Mouse (Mus musculus) heart, embryonic 12.5 days (tissue): ENCODE measurements around the gene Rtn4rl1. TPM values are rescaled to one million over a fixed set of nuclear protein-coding genes. Genes with fewer than 3 reads are reported as not detected.
A peak's percentile ranks its signal among the peaks of the same experiment; 100 is the strongest.

ENCODE experiments used
- ATAC-seq: fragments of 200-750 bp; cut with Nextera tagmentation; 2 replicates; pipeline ENCODE4 v1.8.0; 2017; ENCODE audit warnings: moderate TSS enrichment, moderate library complexity; ENCODE audit not compliant: insufficient number of reproducible peaks, low FRiP score
- H3K27ac ChIP-seq: fragments of 300-500 bp; sonication (generic); 2 replicates; pipeline ENCODE4 v1.5.1; 2016; ENCODE audit warnings: mild to moderate bottlenecking, moderate library complexity; ENCODE audit not compliant: poor library complexity, severe bottlenecking
- H3K27me3 ChIP-seq: fragments of 300-500 bp; sonication (generic); replicated peaks from 2 replicates; pipeline ENCODE4 v1.6.1; 2016; ENCODE audit warnings: mild to moderate bottlenecking, moderate library complexity
- H3K36me3 ChIP-seq: fragments of 300-500 bp; sonication (generic); 2 replicates; pipeline ENCODE4 v1.6.1; 2016; ENCODE audit warnings: mild to moderate bottlenecking, moderate library complexity
- H3K4me1 ChIP-seq: fragments of 300-500 bp; sonication (generic); replicated peaks from 2 replicates; pipeline ENCODE4 v1.6.1; 2016; ENCODE audit warnings: mild to moderate bottlenecking
- H3K4me2 ChIP-seq: fragments of 300-500 bp; sonication (generic); 2 replicates; pipeline ENCODE4 v1.6.1; 2016; ENCODE audit warnings: mild to moderate bottlenecking, moderate library complexity
- H3K4me3 ChIP-seq: fragments of 300-500 bp; sonication (generic); 2 replicates; pipeline ENCODE4 v1.5.1; 2016; ENCODE audit warnings: mild to moderate bottlenecking
- H3K9ac ChIP-seq: fragments of 300-500 bp; sonication (generic); 2 replicates; pipeline ENCODE4 v1.6.1; 2016; ENCODE audit warnings: mild to moderate bottlenecking, moderate library complexity
- H3K9me3 ChIP-seq: fragments of 300-500 bp; sonication (generic); replicated peaks from 2 replicates; pipeline ENCODE4 v1.6.1; 2016; ENCODE audit warnings: mild to moderate bottlenecking, moderate library complexity
- WGBS: fragments of 180-500 bp; shearing (Covaris S2); methylation state at CpG from one replicate; pipeline ENCODE4 v1.1.7; 2016; 5-methylcytosine and 5-hydroxymethylcytosine counted together
- polyA plus RNA-seq: library from polyadenylated mRNA; unstranded; fragments of >200 nt; fragmentation: Nextera tagmentation; extraction: Ambion mirVana; gene quantifications from 2 replicates; pipeline ENCODE4 v1.2.1, GENCODE M21; 2016

Gene Rtn4rl1
- polyA plus RNA-seq, 1 experiment from 2014 or later: 16.8 TPM

- no peak overlapping the region for H3K9ac ChIP-seq
- WGBS: 78% methylated on average over 11 of the region's 11 CpGs
These were observed 51.0 kb downstream of the Rtn4rl1 start for GRCm38 (mm10) chr11:75244368-75245275.

DNA sequence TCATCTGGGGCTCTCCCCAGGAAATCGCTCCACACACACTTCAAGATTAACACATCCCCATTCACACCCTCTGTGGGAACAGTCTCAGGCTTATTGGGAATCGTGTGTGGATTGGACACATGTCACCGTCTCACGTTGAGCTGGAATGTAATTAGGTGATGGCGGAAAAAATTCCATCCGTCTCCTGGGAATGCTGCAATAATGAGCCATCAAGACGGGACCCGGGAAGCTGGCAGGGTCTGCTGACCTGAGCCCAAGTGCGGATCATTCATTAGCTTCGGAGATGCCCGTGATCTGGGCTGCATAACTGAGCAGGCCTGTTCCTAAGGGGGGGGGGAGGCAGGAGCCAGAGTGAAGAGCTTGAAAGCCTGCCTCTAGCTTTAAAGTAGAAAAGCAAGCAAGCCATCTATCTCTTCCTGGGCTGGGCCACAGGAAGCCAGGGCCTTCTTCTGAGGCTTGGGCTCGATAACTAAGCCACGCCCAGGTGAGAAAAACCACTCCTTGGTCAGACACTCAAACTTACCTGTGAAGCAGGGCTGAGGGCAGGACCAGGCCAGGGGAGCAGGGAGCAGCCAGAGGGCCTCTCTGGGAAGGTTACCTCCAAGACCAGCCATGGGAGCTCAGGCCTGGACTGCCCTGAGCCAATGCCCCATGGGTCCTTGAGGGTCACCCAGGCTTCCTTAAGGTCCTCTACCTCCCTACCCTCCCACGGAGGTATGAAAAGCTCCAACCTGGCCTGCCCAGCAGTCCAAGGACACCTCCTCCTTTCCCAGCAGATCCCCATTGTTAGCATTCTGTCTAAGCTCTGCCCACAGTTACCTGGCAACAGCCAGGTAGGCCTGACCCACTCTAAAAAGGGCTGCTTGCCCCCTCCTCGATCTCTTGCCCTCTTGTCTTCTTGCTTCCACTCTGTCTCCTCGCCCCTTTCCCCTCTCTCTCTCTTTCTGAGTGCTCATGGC, 52.1 kb downstream of the Rtn4rl1 start:
- H3K4me2 ChIP-seq: peak overlapping the region; percentile 3; the same call in 1 of the 2 replicates
- peak; percentile 29; the same call in 1 of the 2 replicates for ATAC-seq

More at GRCm38 (mm10) chr11:75244368-75245275, 51.0 kb downstream of the Rtn4rl1 start:
- H3K27ac ChIP-seq: 0 out of 2 replicates have a peak overlapping the region, but pooled peaks have one; percentile 57
- no peak for ATAC-seq
- peaks cover 76% of the 10 kb centered on the region for H3K4me1 ChIP-seq
- H3K27me3 ChIP-seq: no peaks in the 10 kb centered on the region
- H3K9me3 ChIP-seq: no peaks in the 10 kb centered on the region
- no peak overlapping the region for H3K4me3 ChIP-seq
- no peaks in the 10 kb centered on the region for H3K36me3 ChIP-seq
- H3K4me2 ChIP-seq: no peak overlapping the region

DNA sequence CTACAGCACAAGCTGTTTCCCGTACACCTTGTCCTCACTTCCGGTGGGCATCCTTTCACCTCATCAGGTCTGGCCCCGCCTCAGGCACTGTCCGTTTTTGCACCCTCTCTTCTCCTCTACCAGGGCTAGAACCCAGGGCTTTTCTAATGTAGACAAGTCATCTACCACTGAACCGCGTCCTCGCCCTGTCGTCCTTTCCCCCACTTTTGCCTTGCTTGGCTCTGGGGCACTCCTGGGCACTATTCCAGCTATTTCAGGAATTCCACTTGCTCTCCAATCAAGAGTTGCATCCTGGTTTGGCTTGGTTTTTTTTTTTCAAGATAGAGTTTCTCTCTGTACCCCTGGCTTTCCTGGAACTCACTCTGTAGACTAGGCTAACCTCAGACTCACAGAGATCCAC, 53.0 kb downstream of the Rtn4rl1 start:
- Histone ChIP-seq H3K4me1 (peaks cover 82% of the 10 kb centered on the region), H3K36me3 (no peaks in the 10 kb centered on the region), H3K9me3 (no peaks in the 10 kb centered on the region), H3K4me3 (no peak overlapping the region), H3K9ac (0 out of 2 replicates have a peak overlapping the region, but pooled peaks have one; percentile 14), H3K4me2 (peak overlapping the region; percentile 30; the same call in 1 of the 2 replicates), H3K27me3 (no peaks in the 10 kb centered on the region), H3K27ac (peak overlapping the region; percentile 57)
- no peak for ATAC-seq
- WGBS: 57% methylated on average over 8 of the region's 8 CpGs

More for the DNA sequence above, 52.1 kb downstream of the Rtn4rl1 start:
- H3K9me3 ChIP-seq: no peaks in the 10 kb centered on the region
- 0 out of 2 replicates have a peak overlapping the region, but pooled peaks have one; percentile 17 for H3K9ac ChIP-seq
- no peaks in the 10 kb centered on the region for H3K27me3 ChIP-seq
- peaks cover 81% of the 10 kb centered on the region for H3K4me1 ChIP-seq
- WGBS: 35% methylated on average over 16 of the region's 16 CpGs
- H3K27ac ChIP-seq: peak overlapping the region; percentile 57
- no peaks in the 10 kb centered on the region for H3K36me3 ChIP-seq
- no peak overlapping the region for H3K4me3 ChIP-seq

- ATAC-seq: no peak
- Histone ChIP-seq H3K4me3 (no peak overlapping the region), H3K9ac (no peak overlapping the region), H3K9me3 (no peaks in the 10 kb centered on the region), H3K27ac (peak overlapping the region; percentile 57), H3K27me3 (no peaks in the 10 kb centered on the region), H3K4me2 (no peak overlapping the region), H3K4me1 (peaks cover 88% of the 10 kb centered on the region), H3K36me3 (no peaks in the 10 kb centered on the region)
- WGBS: 89% methylated on average over 10 of the region's 10 CpGs
These were observed 53.7 kb downstream of the Rtn4rl1 start for GRCm38 (mm10) chr11:75247137-75247730.

DNA sequence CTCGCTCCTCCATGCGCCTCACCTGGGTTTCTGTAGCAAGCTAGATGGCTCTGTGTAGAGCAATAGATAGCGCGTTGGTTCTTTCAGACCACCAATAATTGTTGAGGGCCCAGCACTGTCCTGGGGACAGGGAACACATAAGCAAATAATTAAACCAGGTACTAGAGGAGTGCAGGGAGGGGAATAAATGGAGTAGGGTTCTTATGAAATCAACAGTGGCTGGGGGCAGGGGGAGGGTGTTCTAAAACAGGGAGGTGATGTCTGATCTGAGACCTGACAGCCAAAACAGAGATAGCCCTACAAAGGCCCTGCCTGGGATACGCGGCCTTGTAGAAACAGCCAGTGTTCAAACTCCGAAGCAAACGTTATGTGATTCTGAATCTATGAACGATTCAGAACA, 56.0 kb downstream of the Rtn4rl1 start:
- H3K4me2 ChIP-seq: peak overlapping the region; percentile 2; the same call in 1 of the 2 replicates
- WGBS: 61% methylated on average over 9 of the region's 9 CpGs

DNA sequence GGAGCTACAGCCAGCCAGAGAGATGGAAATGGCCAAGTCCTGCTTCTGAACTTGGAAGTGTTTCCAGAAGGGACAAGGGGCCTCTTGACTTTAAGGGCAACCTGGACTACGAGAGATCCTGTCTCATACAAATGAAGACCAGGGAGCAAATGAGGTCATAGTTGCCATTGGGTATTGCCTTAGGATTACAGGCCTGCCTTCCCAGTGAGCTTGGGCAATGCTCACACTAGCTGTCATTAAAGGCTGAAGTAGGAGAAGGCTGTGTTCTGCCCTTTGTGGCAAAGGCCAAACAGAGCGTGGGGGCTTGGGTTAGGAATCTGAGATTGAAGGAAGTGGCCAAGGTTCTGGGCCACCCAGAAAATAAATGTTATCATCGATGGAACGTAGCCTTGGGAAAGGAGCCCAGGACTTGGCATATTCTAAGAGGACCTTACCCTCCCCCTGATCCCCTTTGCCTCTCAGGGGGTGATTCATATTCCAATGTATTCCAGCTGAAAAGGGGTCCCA, 57.5 kb downstream of the Rtn4rl1 start:
- H3K9me3 ChIP-seq: no peaks in the 10 kb centered on the region
- no peak overlapping the region for H3K4me3 ChIP-seq
- 68% methylated on average over 4 of the region's 4 CpGs for WGBS
- H3K4me1 ChIP-seq: peaks cover 63% of the 10 kb centered on the region
- no peak overlapping the region; the same call in 1 of the 2 replicates for H3K27ac ChIP-seq
- H3K36me3 ChIP-seq: no peaks in the 10 kb centered on the region
- no peak for ATAC-seq
- H3K9ac ChIP-seq: no peak overlapping the region
- H3K27me3 ChIP-seq: no peaks in the 10 kb centered on the region
- H3K4me2 ChIP-seq: no peak overlapping the region

More for the DNA sequence above, 56.0 kb downstream of the Rtn4rl1 start:
- no peak for ATAC-seq
- Histone ChIP-seq H3K27me3 (no peaks in the 10 kb centered on the region), H3K4me1 (peaks cover 69% of the 10 kb centered on the region), H3K36me3 (no peaks in the 10 kb centered on the region), H3K9me3 (no peaks in the 10 kb centered on the region), H3K9ac (peak overlapping the region; percentile 49; the same call in 1 of the 2 replicates), H3K27ac (peak overlapping the region; percentile 63), H3K4me3 (no peak overlapping the region)

DNA sequence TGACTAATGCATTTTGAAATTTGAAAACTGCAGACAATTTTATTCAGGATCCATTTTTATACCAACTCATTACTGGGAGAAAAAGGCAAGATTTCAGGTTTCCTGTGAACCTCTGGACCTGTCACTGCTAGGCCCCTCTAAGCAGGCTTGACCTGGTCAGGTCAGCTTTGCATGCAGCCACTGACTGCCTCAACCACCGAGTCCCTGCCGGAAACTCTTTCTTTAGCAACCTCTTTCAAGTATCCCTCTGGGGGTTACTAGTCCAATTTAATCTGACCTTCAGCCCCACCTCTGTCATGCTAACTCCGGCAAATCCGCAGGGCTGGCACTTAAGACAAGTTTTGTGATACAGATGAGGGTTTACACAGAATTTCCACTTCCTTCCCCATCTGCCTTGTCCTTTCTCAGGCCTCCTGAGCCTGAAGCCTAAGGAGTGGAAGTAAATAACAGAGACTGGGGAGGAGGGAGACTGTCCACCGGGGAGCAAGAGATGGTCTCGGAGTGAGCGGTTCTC, 58.0 kb downstream of the Rtn4rl1 start:
- Histone ChIP-seq H3K9ac (no peak overlapping the region), H3K36me3 (no peaks in the 10 kb centered on the region), H3K4me3 (no peak overlapping the region), H3K9me3 (no peaks in the 10 kb centered on the region), H3K27me3 (no peaks in the 10 kb centered on the region), H3K4me2 (no peak overlapping the region), H3K4me1 (peaks cover 58% of the 10 kb centered on the region), H3K27ac (peak overlapping the region; percentile 37; the same call in 1 of the 2 replicates)
- ATAC-seq: no peak
- WGBS: 52% methylated on average over 7 of the region's 7 CpGs

DNA sequence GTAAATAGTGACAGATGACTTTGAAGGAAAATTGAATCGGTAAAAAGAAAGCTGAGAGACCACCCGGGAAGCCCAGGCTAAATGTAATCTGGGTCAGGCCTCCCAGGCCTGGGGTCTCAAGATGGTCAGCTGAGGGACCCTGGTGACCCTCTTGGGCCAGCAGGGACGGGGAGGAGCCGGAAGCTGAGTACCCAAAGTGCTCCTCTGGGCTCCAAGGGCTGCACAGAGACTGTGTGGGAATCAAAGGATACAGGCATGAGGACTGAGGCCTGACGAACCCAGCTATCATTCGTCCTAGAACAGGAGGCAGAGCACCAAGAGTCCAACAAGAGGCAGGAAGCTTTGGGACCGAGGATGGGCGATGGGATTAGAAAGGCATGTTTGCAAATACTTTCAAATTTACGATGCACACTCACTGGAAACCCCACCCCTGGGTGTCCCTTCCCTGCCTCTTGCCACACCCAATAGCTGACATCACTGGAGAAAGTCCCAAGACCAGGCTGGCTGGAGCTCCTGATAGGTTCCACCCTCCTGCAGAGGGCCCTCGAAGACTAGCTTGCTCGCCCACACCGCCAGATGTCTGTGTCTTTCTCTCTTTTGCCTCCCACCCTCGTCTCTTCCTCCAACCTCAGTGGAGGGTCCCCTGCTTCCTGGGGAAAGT, 60.8 kb downstream of the Rtn4rl1 start:
- Histone ChIP-seq H3K36me3 (no peaks in the 10 kb centered on the region), H3K4me2 (peak overlapping the region; percentile 38; the same call in 1 of the 2 replicates), H3K9me3 (no peaks in the 10 kb centered on the region), H3K27ac (0 out of 2 replicates have a peak overlapping the region, but pooled peaks have one; percentile 49), H3K4me3 (no peak overlapping the region), H3K4me1 (peaks cover 50% of the 10 kb centered on the region), H3K9ac (peak overlapping the region; percentile 16; the same call in 1 of the 2 replicates), H3K27me3 (no peaks in the 10 kb centered on the region)
- 0 out of 2 replicates have a peak, but pooled peaks have one; percentile 38 for ATAC-seq
- 54% methylated on average over 13 of the region's 13 CpGs for WGBS

- Histone ChIP-seq H3K4me1 (peaks cover 46% of the 10 kb centered on the region), H3K36me3 (no peaks in the 10 kb centered on the region), H3K27me3 (no peaks in the 10 kb centered on the region), H3K27ac (no peak overlapping the region), H3K9me3 (no peaks in the 10 kb centered on the region), H3K9ac (peak overlapping the region; percentile 16; the same call in 1 of the 2 replicates), H3K4me3 (no peak overlapping the region), H3K4me2 (no peak overlapping the region)
- no peak for ATAC-seq
- WGBS: 76% methylated on average over 5 of the region's 5 CpGs
These were observed 61.7 kb downstream of the Rtn4rl1 start for GRCm38 (mm10) chr11:75255330-75255729.
